Mouse (Mus musculus) layer of hippocampus, postnatal 14 days (tissue): ENCODE data around the gene Pomgnt2. TPM values are rescaled to one million over a fixed set of nuclear protein-coding genes. Genes with fewer than 3 reads are reported as not detected.
A peak's percentile ranks its signal among the peaks of the same experiment; 100 is the strongest.

Experiments
- DNase-seq, 2 experiments: peaks; one replicate each; pipeline ENCODE4 v3.0.0; 2021 to 2022; ENCODE audit warnings: low spot score in 2 of 2, mixed read lengths in 1 of 2
- total RNA-seq, 2 experiments: library from RNA; stranded (reverse); gene quantifications; 2 replicates each; pipeline ENCODE4 v1.2.3; 2021

Pomgnt2 gene
- total RNA-seq, 2 experiments from 2014 or later = 39.0 to 39.2 TPM

GRCm38 (mm10) chr9:122014241-122014667 lies 17.3 kb upstream of the Pomgnt2 start:
- peak; percentile 80 to 81 for DNase-seq

GRCm38 (mm10) chr9:122013629-122014028 lies 16.7 kb upstream of the Pomgnt2 start:
- DNase-seq = no peak

- no peak for DNase-seq
These were observed 15.9 kb upstream of the Pomgnt2 start for GRCm38 (mm10) chr9:122012816-122013215.

GRCm38 (mm10) chr9:122010751-122011150 lies 13.8 kb upstream of the Pomgnt2 start:
- DNase-seq = no peak

GRCm38 (mm10) chr9:122008876-122009275 lies 12.0 kb upstream of the Pomgnt2 start:
- DNase-seq = no peak

- DNase-seq = no peak
These were observed 9.7 kb upstream of the Pomgnt2 start for GRCm38 (mm10) chr9:122006609-122007008.

- no peak for DNase-seq
These were observed 9.3 kb upstream of the Pomgnt2 start for GRCm38 (mm10) chr9:122006175-122006574.

GRCm38 (mm10) chr9:121997978-121998377 lies 1.1 kb upstream of the Pomgnt2 start:
- no peak for DNase-seq

- peak; percentile 83 to 93 for DNase-seq
These were observed 1.3 kb downstream of the Pomgnt2 start for GRCm38 (mm10) chr9:121995508-121996131.

GRCm38 (mm10) chr9:121995077-121995476 lies 1.8 kb downstream of the Pomgnt2 start:
- no peak for DNase-seq

GRCm38 (mm10) chr9:121993047-121993446 lies 3.9 kb downstream of the Pomgnt2 start:
- DNase-seq = no peak

GRCm38 (mm10) chr9:121991041-121991440 lies 5.9 kb downstream of the Pomgnt2 start:
- no peak for DNase-seq

- DNase-seq = no peak
These were observed 7.4 kb downstream of the Pomgnt2 start for GRCm38 (mm10) chr9:121989536-121989935.

- DNase-seq = no peak
These were observed 8.0 kb downstream of the Pomgnt2 start for GRCm38 (mm10) chr9:121988910-121989309.

GRCm38 (mm10) chr9:121984465-121985461 lies 12.1 kb downstream of the Pomgnt2 start:
- DNase-seq = peak; percentile 77 to 80

- peak; percentile 81 to 87 for DNase-seq
These were observed 13.4 kb downstream of the Pomgnt2 start for GRCm38 (mm10) chr9:121983504-121983903.

GRCm38 (mm10) chr9:121982665-121983064 lies 14.2 kb downstream of the Pomgnt2 start:
- DNase-seq = no peak

GRCm38 (mm10) chr9:121982214-121982613 lies 14.7 kb downstream of the Pomgnt2 start:
- no peak for DNase-seq

GRCm38 (mm10) chr9:121981466-121982105 lies 15.3 kb downstream of the Pomgnt2 start:
- no peak for DNase-seq

GRCm38 (mm10) chr9:121981046-121981445 lies 15.9 kb downstream of the Pomgnt2 start:
- no peak for DNase-seq

GRCm38 (mm10) chr9:121975321-121975720 lies 21.6 kb downstream of the Pomgnt2 start:
- no peak for DNase-seq
